Mouse (Mus musculus): ENCODE data around the gene Atp1b1.

DNA sequence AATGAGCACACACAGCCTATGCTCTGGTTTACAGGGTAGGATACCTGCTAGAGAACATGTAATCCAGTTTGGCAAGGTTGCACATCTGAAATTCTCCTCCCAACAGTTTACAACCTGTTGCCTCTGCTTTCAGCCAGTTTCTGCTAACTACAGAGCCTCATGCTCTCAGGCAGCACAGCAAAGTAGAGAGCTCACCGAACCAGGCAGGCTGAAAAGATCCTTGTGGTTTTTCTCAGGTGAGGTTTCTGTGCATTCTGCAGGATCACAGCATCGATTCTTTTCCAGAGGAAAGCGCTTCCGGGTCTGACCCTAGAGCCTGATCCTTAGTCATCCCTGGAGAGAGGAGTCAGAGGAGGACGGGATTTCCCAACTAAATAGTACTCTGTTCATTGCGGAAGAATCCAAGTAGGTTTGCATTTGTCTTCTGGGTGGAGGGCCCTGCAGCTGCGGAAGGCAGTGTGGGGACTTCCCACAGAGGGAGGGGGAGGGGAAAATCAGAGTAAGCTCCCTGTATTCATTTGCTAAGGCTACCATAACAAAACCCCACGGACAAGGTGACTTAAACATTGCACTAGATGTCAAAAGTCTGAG, 45.1 kb upstream of the Atp1b1 start:
- TF ChIP-seq CTCF (conservative IDR thresholded peaks at IDR 0.05; ENCODE audit: insufficient read depth, insufficient read length, low read depth, low read length) (no peak), POLR2A (IDR thresholded peaks at IDR 0.05; ENCODE audit: low read depth, low read length) (no peak)

Data from kidney, adult 2 months (tissue).